Mouse (Mus musculus) heart, postnatal 36 days (tissue): Measurements from ENCODE around the gene Asdurf. TPM values are rescaled to one million over a fixed set of nuclear protein-coding genes. Genes with fewer than 3 reads are reported as not detected.

Experiments used
- total RNA-seq, 2 experiments: library from RNA; stranded (reverse); gene quantifications; 2 replicates each; pipeline ENCODE4 v1.2.3; 2021

Gene Asdurf
- total RNA-seq, 2 experiments from 2014 or later, result 2.2 TPM; not detected in 1

Other genes starting within 250 kb of the Asdurf start
- gene 1700019A02Rik, start 165.0 kb downstream of the Asdurf start, total RNA-seq, result not detected
- 10 to 100 TPM in 1 of 2 experiments, 1 to 10 TPM in 1; 9.6 to 12.2 TPM for gene Pms1, start 55.6 kb downstream of the Asdurf start, total RNA-seq
- 10 to 100 TPM; 10.8 to 10.9 TPM for gene Ormdl1, start 55.5 kb downstream of the Asdurf start, total RNA-seq
- not detected for gene Gm28778, start 55.5 kb downstream of the Asdurf start, total RNA-seq
- 10 to 100 TPM; 59.8 to 60.3 TPM for gene Osgepl1, start 39.0 kb downstream of the Asdurf start, total RNA-seq
- gene Gm28551, start within 50 bp of the Asdurf start, total RNA-seq, result not detected
- 10 to 100 TPM; 57.9 to 61.8 TPM for gene Asnsd1, start 133 bp upstream of the Asdurf start, total RNA-seq